Mouse (Mus musculus) mature B cell (primary cell): Measurements from ENCODE around the gene Gm20431.
"Not testable (repeated sequence)": the region's sequence is repeated elsewhere in the genome, so short reads cannot be mapped to it uniquely, and the experiment has no call there.

Experiments used
- in situ Hi-C: fragments of 300-500 bp; cut with MboI; formaldehyde crosslinking; loops from 2 replicates; pipeline ENCODE4 v1.14.3; 2019

The Gm20431 gene

DNA sequence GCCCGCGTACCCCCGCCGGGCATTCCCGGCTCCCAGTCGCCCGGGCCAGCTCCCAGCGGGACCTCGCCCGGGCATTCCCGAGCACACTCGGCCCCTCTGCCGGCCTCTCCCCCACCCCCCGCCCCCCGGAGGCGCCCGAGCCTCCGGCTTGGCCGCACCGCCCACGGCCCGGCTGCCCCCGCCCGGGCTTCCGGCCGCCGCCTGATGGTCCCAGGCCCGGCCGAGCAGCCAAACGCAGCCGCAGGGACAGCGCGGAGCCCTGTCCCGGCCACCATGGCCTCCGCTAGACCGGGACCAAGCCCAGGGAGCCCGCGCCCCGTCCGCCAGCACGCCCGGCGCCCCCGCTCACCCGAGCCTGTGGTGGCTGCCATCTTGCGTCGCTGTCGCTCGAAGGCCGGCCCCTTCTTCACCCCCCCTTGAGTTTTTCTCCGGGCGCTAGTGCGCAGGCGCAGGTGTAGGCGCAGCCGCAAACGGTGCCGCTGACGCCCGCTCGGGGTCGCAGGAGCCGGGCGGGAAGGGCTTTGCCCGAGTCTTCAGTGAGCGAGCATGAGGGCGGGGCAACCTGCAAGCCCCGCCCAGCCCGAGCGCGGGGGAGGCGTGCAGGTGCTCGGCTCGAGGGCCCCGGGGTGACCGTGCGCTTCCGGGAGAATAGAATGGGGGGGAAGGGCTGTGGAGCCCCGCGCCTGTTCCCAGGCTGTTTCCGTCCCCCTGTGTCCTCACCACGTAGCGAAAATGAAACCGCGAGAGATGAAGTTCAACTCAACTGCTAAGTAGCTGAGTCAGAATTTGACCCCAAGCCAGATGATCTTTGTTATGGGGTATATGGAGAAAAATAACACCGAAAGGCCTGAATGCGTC lies 29.5 kb downstream of the Gm20431 start, which contains the start of gene Ube2v1:
Gene Ube2v1 (minus strand): TSS at position 505 of the 858 bp plus-strand sequence.
- in situ Hi-C loops = no loop called here

DNA sequence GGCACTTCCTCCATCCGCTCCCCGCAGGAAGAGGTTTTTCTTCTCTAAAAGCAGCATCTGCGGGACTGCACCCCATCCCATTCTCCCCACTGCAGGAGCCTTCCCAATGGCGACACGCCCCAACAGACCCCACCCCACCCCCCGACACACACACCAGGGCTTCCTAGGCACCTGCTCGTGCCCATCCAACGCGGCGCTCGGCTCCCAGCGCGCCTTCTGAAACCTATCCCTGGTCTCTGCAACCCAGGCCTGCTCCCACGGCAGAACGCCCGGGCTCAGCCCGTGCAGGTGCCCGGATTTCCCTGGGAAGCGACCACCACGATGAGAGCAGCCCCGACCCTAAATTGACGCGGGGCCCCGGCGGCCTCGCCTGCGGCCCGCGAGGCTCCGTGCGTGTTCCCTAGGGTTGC lies 30.1 kb downstream of the Gm20431 start:
- in situ Hi-C loops = no loop called here

DNA sequence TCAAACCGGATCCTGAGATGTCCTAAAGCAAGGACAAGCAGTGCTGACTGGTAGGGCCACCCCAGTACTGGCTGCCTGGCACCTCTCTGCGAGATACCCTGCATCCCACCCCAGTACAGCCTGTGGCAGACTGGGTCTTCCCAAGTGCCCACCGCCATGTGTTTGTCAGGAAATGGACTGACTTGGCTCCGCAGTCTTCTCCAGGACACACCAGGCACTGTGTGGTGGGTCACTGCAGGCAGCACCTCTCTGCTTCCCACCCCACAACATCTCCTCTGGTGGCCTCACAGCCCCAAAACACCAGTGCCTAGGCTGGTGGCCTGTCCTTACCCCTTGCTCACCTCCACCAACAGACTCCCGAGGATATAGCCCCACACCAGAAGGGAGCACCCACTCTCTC lies 30.9 kb downstream of the Gm20431 start:
- in situ Hi-C loops = no loop called here

DNA sequence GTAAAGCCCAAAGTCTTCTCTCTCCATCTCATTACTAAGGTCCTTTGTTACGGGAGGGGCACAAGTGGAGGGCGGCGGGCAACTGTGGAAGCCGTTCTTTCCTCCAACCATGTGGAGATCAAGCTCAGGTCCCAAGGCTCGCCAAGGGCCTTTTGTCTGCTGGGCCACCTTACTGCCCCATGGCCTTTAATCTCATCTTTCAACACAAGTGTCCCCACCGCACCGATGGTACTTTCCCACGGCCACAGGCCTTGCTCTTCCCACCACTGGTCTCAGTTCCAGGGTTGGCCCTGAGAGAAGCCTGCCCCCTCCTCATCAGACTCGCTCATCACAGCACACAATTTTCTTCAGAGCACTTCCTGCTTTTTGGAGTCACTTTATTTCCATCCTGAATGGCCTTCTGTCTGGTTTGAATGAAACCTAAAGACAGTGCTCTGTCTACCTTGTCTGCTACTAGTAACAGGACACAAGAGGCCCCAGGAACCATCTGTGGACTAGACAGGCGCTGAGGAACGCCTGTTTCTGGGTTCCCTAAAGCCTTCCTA lies 31.6 kb downstream of the Gm20431 start:
- in situ Hi-C loops = no loop called here

DNA sequence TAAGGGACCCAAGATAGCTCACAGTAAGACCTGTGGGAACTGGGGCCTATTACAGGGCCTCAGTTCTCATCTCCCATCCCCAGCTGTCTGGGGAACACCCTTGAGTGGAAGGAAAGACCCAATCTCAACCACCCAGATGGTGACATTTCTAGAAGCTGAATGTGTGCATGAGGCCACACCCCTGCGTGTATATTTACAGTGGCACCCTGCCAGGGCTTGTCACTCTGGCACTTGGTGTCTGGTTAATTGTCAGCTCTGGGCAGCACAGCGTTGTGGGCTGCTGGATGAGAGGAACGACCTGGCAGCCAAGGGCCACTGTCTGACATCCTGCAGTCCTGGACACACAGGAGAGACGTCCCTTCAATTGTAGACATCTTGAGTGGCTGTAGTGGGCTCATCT lies 32.4 kb downstream of the Gm20431 start:
- in situ Hi-C loops = no loop called here

DNA sequence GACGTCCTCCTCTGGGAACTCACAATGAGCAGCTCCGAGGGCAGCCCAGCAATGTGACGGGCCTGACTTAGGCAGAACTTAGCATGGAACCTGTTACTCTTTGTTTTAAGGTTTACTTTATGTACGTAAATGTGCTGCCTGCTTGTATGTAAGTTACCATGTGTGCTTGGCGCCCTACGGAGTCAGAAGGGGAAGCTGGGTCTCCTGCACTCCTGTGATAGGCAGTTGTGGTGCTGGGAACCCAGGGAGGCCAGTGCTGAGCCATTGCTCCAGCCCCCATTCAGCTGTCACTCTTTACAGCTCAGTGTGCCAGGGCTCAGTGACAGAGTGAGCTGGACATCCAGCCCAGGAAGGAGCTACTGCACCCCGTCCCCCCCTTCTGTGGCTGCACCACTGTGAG lies 34.3 kb downstream of the Gm20431 start:
- in situ Hi-C loops = no loop called here

DNA sequence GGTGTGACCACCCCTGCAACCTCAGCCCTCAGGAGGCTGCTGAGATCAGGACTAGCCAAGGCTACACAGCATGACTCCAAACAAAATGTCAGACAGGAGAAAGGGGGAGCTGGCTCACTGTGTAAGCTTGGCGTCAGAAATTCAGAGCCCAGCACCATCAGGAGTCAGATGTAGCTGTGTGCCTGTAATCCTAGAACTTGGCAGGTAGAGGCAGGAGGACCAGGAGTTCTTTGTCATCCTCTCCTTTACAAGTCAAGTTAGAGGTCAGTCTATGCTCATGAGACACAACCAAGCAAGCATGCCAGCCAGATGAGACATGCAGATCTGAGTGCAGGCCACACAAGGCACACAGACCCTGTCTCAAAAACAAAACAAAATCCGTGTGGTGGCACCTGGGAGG lies 35.6 kb downstream of the Gm20431 start:
- in situ Hi-C loops = no loop called here

DNA sequence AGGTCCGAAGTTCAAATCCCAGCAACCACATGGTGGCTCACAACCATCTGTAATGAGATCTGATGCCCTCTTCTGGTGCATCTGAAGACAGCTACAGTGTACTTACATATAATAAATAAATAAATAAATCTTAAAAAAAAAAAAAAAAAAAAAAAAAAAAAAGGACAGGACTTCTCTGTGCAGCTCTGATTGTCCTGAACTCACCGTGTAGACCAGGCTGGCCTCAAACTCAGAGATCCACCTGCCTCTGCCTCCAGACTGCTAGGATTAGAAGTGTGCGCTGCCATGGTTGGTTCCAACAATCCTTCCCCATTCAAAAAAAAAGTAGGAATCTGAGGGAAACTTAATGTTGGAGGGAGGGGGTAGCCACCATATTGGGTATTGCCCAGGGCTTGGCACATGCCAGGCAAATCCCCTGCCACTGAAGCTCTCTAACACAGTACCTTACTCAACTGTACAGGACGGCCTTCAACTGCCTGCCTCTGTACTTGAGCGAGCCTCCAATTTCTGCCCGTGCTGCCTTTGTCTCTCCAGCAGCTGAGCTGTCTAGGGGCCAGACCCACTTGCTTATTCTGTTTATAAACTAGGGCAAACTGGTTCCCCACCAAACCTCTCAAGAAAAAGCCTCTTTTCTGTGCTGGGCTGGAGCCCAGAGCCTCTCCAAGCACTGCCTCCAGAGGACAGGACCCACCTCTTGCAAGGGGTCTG lies 36.8 kb downstream of the Gm20431 start:
- in situ Hi-C loops = no loop called here

DNA sequence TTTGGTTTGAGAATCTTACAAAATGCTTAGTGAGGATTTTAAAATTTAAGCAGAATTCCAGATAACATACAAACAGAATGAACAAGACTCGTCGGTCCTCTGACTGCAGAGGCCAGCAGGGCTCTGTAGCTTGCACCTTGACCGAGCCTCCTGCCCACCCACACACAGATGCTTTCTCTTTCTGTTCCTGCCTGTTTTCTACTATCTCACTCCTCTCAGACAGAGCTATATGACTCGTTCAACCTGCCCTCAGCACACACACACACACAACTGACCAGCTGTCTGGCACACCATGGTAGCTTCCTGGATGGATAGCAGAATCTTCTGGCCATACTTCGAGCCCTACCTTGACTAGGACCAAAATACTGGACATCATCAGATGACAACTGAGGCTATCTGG lies 38.3 kb downstream of the Gm20431 start:
- in situ Hi-C loops = no loop called here

DNA sequence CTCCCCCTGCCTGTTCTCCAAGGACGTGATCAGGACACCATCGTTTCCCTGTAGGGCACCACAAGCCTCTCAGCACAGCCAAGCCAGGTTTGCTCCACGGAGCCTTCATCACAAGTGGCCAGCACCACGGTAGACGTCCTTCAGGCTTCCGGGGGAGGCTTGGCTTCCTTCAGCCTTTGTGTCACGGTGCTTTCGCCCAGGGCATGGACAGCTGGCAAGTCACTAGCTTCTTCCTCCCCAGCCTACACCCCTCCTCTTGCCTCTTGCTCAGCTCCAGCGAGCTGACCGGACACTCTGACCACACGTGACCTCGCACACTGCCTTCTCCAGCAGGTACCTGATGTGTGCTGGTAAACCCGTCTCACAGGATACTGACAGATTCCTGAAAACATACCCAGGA lies 38.9 kb downstream of the Gm20431 start:
- in situ Hi-C loops = no loop called here

DNA sequence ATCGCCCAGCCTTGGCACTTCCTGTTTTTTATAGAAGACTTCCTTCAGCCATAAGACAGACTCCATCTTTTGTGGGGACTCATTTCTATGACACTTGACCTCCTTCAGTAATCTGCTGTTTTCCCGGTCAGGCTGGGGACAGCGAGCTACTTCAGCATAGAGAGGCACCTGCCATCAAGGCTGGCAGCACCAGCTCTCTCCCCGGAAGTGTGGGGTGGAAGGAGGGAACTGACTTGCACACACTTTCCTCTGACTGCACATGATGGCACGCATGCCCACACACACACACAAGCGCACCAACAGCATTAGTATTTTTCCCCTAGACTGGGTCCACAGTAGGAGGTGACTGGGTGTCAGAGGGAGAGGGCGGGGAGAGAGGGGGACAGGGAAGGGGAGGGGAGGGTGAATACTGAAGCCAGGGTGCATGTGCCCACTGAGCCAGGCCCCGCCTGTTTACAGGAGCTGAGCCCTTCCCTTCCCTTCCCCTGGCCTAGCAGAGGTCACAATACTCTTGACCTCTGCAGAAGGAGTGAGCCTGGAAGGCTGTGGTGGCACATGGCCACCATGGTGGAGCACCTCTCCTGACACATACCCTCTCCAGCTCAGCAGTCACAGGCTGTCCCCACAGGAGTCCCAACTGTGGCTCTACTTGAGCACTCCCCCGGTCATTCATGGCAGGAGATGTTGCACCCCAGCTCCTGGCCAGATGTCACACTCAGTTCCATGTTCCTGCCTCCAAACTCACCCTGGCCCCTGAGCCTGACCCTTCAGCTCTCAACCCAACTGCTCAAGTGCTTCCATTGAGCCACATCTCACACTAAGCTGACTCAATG lies 39.8 kb downstream of the Gm20431 start:
- in situ Hi-C loops = no loop called here

DNA sequence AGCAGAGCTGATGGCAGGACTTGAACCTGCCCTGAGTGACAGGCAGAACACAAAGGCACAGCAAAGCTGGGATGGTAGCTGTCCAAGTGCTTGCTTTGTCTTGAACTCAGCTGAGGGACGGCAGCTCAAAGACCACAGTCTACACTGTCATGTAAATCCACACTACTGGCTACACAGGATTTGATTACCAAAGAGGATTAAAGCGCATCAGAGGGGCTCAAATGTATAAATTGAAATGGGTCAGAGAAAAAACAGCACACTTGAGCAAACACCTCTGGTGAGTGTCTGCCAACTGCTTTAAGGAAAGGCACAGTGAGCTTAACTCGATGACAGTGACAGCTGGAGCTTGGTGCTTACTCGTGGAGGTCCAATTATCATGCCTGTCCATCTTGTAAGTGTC lies 43.8 kb downstream of the Gm20431 start:
- in situ Hi-C loops = no loop called here

DNA sequence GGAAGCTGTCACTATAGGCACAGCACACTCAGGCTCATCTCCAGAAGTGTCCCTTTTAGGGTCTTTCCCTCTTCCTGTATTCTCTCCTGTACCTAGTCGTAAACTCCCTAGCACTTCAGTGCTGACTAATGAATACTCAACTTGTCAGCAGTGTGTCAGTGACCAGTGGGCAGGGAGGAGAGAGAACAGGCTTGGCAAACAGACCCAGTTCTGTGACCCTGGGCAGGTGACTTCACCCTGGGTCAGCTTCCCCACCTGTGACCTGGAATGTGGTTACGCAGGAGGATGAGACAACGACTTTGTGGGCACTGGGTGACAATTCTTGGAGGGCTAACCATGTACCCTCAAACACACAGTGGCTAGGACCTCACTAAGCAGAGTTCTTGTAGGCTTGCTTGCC lies 44.3 kb downstream of the Gm20431 start:
- in situ Hi-C loops = no loop called here

DNA sequence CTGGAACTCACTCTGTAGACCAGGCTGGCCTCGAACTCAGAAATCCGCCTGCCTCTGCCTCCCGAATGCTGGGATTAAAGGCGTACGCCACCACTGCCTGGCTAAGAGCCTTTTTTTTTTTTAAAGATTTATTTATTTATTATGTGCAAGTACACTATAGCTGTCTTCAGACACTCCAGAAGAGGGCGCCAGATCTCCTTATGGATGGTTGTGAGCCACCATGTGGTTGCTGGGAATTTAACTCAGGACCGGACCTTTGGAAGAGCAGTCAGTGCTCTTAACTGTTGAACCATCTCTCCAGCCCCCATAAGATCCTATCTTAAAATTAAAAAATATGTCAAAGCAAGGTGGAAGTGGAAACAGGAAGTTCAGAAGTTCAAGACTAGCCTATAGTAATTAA lies 48.0 kb downstream of the Gm20431 start:
- in situ Hi-C loops = not testable (repeated sequence)

DNA sequence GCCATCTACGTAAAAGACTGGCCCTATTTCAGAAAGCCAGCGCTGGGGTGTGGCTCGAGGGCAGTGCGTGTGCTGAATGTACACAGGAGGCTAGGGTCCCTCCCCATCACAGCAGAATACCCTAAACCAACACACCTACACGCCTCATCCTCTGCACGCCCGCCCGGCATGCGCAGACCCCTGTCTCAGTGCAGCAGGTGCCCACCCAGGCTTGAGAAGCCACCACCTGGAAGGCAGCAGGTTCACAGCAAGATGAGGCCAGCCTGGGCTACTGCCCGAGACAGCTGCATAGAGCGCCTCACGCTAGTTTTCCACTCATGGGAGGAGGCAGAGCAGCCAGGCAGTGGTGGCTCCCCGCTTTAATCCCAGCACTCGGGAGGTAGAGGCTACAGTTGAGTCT lies 49.2 kb downstream of the Gm20431 start:
- in situ Hi-C loops = no loop called here

DNA sequence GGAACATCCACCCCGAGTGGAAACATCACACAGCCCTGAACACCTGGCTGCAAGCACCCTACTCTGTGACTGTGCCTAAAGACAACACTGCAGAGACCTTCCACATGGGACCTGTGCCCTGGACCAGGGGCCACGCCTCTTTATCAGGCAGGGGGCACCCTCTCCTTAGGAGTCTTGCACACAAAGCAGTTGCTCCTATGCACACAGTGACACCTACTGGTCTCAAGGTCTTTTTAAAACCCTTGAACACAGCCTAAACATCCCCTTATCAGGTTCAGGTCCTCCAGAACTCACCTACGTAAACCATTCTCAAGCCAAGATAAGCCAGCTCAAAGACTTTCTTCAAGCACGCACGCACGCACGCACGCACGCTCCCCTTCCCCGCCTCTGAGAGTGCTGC lies 50.0 kb downstream of the Gm20431 start:
- in situ Hi-C loops = no loop called here

DNA sequence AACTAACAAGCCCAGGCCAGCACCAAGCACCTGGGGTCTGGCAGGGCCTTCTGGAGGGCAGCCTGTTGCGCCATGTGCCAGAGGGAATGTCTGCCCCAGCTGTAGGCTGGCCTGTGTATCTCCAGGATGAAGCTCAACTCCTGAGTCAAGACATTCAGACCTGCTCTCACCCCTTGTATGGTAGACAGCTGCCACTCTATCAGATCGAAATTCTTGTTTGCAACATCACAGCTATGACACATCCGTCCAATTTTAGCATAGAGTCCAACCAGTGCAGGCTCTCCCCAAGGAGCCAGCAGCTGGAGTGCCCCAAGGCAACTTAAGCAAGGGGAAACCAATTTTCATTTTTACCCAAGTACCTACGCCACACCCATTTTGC lies 54.6 kb downstream of the Gm20431 start:
- in situ Hi-C loops = no loop called here

DNA sequence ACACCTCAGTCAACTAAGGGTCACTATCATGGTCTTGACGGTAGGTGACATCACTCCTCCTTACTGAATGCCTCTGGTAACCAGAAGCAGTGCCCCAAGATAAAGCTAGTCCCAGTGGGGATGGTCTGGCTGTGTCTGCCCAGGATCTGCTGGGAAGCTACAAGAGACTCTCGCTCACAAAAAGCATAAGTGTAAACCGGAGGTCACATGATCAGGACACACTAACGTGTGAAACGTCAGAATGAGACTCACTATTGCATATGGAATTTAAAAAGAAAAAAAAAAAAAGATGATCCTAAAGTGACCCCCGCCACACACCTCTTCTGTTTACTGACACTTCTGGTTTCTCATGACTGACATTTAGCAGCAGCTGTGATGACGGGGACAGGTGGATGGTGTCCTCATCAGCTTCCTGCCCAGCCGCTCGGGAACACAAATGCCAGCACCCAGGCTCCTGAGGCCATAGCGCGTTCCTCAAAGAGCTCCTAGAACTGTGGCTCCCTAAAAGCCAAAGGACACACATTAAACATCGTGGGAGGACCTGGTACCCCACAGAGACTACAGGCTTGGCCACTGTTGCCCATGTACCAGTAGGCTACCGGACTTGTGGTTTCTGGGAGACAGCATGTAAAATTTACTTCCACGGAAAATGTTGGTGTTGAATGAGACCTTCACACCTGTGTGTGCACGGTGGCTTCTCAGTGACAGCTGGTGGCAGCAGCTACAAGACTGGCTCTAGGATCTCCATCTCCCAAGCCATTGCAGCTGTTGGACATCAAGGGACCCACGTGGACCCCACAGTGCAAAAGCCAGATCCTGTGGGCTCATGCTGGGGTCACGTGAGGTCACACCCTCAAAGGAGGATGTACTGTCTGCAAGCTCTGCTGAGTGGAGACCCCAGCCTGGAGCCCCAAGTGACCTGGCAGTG lies 55.2 kb downstream of the Gm20431 start:
- in situ Hi-C loops = no loop called here

DNA sequence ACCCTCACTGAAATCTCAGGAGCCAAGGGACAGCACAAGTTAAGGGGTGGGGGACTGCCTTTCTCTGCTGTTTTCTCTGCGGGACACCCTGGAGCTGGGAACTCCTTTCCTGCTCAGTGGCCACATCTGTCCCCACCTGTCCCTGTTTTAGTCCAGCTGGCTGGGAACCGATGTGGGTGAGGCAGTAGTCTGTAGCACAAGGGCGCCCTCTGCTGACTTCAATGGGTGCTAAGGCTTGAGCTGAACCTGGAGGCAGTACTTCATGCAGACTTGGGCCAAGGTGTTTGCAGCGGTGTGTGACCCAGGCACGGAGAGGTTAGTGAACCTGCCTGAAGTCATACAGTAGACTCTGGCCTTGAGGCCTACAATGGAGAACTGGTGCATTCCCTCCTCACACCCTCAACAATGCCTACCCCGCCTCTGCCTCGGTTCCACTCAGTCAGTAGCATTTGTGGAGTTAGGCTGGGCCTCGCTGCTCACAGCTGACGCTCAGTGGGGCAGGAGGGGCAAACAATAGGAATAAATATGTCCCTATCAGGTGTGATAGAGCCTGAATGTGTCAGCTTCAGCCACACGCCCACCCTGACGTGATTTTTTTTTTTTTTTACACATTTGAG lies 56.0 kb downstream of the Gm20431 start:
- in situ Hi-C loops = no loop called here

DNA sequence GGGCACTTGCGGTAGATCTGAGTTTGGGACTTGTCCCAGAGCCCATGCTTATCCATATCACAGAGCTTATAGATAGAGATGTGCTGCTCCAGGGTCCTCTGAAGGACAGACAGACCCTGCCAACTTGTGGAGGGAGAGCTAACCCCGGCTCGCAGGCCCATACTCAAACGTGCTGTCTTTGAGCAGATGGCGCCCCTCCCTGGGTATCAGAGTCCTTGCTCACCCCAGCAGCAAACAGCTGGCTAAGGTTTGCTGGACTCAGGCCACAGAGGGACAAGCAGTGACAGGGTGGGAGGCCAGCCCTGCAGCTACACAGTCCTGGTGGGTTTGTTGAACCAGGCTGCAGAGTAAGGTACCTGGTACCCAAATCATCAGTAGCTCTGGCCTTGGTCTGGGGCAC lies 58.3 kb downstream of the Gm20431 start:
- in situ Hi-C loops = loop anchor here (5.0 kb wide), 1 partner anchor 71 kb away; no protein-coding TSS in a partner anchor
